Mouse (Mus musculus): Measurements from ENCODE around the gene Rxfp2. TPM values are rescaled to one million over a fixed set of nuclear protein-coding genes. Genes with fewer than 3 reads are reported as not detected.

The Rxfp2 gene
- total RNA-seq (2021) = 1 to 10 TPM; 2.4 to 3.0 TPM

GRCm38 (mm10) chr5:150018656-150019055, at the start of gene Rxfp2:
Gene Rxfp2 (plus strand): TSS chr5:150018675.
- no peak for DNase-seq (ENCODE audit: extremely low spot score in 1 of 2, low spot score in 2 of 2)
- intact Hi-C loops (cut with DNase I) = loop anchor here (5.0 to 10.0 kb wide), 2 partner anchors 344 to 371 kb away; partner anchors contain the start of gene B3glct

GRCm38 (mm10) chr5:149970261-149970660, 48.2 kb upstream of the Rxfp2 start:
- DNase-seq (ENCODE audit: extremely low spot score in 1 of 2, low spot score in 2 of 2) = no peak
- intact Hi-C loops (cut with DNase I) = no loop called here

GRCm38 (mm10) chr5:149977027-149977426, 41.4 kb upstream of the Rxfp2 start:
- no peak for DNase-seq (ENCODE audit: extremely low spot score in 1 of 2, low spot score in 2 of 2)
- intact Hi-C loops (cut with DNase I) = no loop called here

- intact Hi-C loops (cut with DNase I) = no loop called here
- no peak for DNase-seq (ENCODE audit: extremely low spot score in 1 of 2, low spot score in 2 of 2)
Observed at GRCm38 (mm10) chr5:149983621-149984020, 34.9 kb upstream of the Rxfp2 start.

GRCm38 (mm10) chr5:149994578-149994977, 23.9 kb upstream of the Rxfp2 start:
- intact Hi-C loops (cut with DNase I) = no loop called here
- DNase-seq (ENCODE audit: extremely low spot score in 1 of 2, low spot score in 2 of 2) = no peak

GRCm38 (mm10) chr5:149996614-149997013, 21.9 kb upstream of the Rxfp2 start:
- no peak for DNase-seq (ENCODE audit: extremely low spot score in 1 of 2, low spot score in 2 of 2)
- intact Hi-C loops (cut with DNase I) = loop anchor here (5.0 kb wide), 1 partner anchor 134 kb away; no protein-coding TSS in a partner anchor

GRCm38 (mm10) chr5:149997321-149998034, 21.0 kb upstream of the Rxfp2 start:
- no peak for DNase-seq (ENCODE audit: extremely low spot score in 1 of 2, low spot score in 2 of 2)
- intact Hi-C loops (cut with DNase I) = loop anchor here (5.0 kb wide), 1 partner anchor 135 kb away; no protein-coding TSS in a partner anchor

- intact Hi-C loops (cut with DNase I) = loop anchor here (5.0 kb wide), 1 partner anchor 136 kb away; no protein-coding TSS in a partner anchor
- DNase-seq (ENCODE audit: extremely low spot score in 1 of 2, low spot score in 2 of 2) = no peak
Observed at GRCm38 (mm10) chr5:149998311-149998710, 20.2 kb upstream of the Rxfp2 start.

- DNase-seq (ENCODE audit: extremely low spot score in 1 of 2, low spot score in 2 of 2) = no peak
- intact Hi-C loops (cut with DNase I) = no loop called here
Observed at GRCm38 (mm10) chr5:150005355-150005754, 13.1 kb upstream of the Rxfp2 start.

GRCm38 (mm10) chr5:150016861-150017260, 1.6 kb upstream of the Rxfp2 start:
- no peak for DNase-seq (ENCODE audit: extremely low spot score in 1 of 2, low spot score in 2 of 2)
- intact Hi-C loops (cut with DNase I) = loop anchor here (5.0 to 10.0 kb wide), 2 partner anchors 342 to 370 kb away; partner anchors contain the start of gene B3glct

- no peak for DNase-seq (ENCODE audit: extremely low spot score in 1 of 2, low spot score in 2 of 2)
- intact Hi-C loops (cut with DNase I) = loop anchor here (5.0 to 10.0 kb wide), 2 partner anchors 343 to 370 kb away; partner anchors contain the start of gene B3glct
Observed at GRCm38 (mm10) chr5:150017672-150018071, 803 bp upstream of the Rxfp2 start.

GRCm38 (mm10) chr5:150020851-150021250, 2.4 kb downstream of the Rxfp2 start:
- intact Hi-C loops (cut with DNase I) = loop anchor here (2.0 to 5.0 kb wide), 2 partner anchors 160 to 309 kb away; no protein-coding TSS in a partner anchor
- DNase-seq (ENCODE audit: extremely low spot score in 1 of 2, low spot score in 2 of 2) = peak; percentile 64 to 82

- no peak for DNase-seq (ENCODE audit: extremely low spot score in 1 of 2, low spot score in 2 of 2)
- intact Hi-C loops (cut with DNase I) = loop anchor here (2.0 to 5.0 kb wide), 2 partner anchors 161 to 310 kb away; no protein-coding TSS in a partner anchor
Observed at GRCm38 (mm10) chr5:150021805-150022204, 3.3 kb downstream of the Rxfp2 start.

- intact Hi-C loops (cut with DNase I) = loop anchor here (5.0 kb wide), 1 partner anchor 310 kb away; no protein-coding TSS in a partner anchor
- no peak for DNase-seq (ENCODE audit: extremely low spot score in 1 of 2, low spot score in 2 of 2)
Observed at GRCm38 (mm10) chr5:150022556-150022955, 4.1 kb downstream of the Rxfp2 start.

- no peak for DNase-seq (ENCODE audit: extremely low spot score in 1 of 2, low spot score in 2 of 2)
- intact Hi-C loops (cut with DNase I) = loop anchor here (5.0 kb wide), 1 partner anchor 311 kb away; no protein-coding TSS in a partner anchor
Observed at GRCm38 (mm10) chr5:150023476-150023875, 5.0 kb downstream of the Rxfp2 start.

GRCm38 (mm10) chr5:150024188-150024587, 5.7 kb downstream of the Rxfp2 start:
- no peak for DNase-seq (ENCODE audit: extremely low spot score in 1 of 2, low spot score in 2 of 2)
- intact Hi-C loops (cut with DNase I) = loop anchor here (5.0 kb wide), 1 partner anchor 312 kb away; no protein-coding TSS in a partner anchor

- intact Hi-C loops (cut with DNase I) = loop anchor here (5.0 kb wide), 2 partner anchors 42 to 313 kb away; no protein-coding TSS in a partner anchor
- DNase-seq (ENCODE audit: extremely low spot score in 1 of 2, low spot score in 2 of 2) = no peak
Observed at GRCm38 (mm10) chr5:150024901-150025300, 6.4 kb downstream of the Rxfp2 start.

- no peak for DNase-seq (ENCODE audit: extremely low spot score in 1 of 2, low spot score in 2 of 2)
- intact Hi-C loops (cut with DNase I) = loop anchor here (5.0 kb wide), 1 partner anchor 42 kb away; no protein-coding TSS in a partner anchor
Observed at GRCm38 (mm10) chr5:150025326-150025725, 6.9 kb downstream of the Rxfp2 start.

GRCm38 (mm10) chr5:150026509-150027087, 8.1 kb downstream of the Rxfp2 start:
- peak in 1 of 2 experiments; percentile 27 for DNase-seq (ENCODE audit: extremely low spot score in 1 of 2, low spot score in 2 of 2)
- intact Hi-C loops (cut with DNase I) = loop anchor here (5.0 kb wide), 1 partner anchor 41 kb away; no protein-coding TSS in a partner anchor
